Mouse (Mus musculus): ENCODE data around the gene Timeless. TPM values are rescaled to one million over a fixed set of nuclear protein-coding genes. Genes with fewer than 3 reads are reported as not detected.
A peak's percentile ranks its signal among the peaks of the same experiment; 100 is the strongest.
"Not testable (repeated sequence)": the region's sequence is repeated elsewhere in the genome, so short reads cannot be mapped to it uniquely, and the experiment has no call there.

Timeless gene
- 37.6 and 44.5 TPM in 2 replicates for polyA plus RNA-seq (2016; fragmentation: Nextera tagmentation; extraction: Ambion mirVana)

GRCm38 (mm10) chr10:128231697-128232419, at the start of gene Timeless:
Gene Timeless (plus strand): TSS chr10:128232065.
- Histone ChIP-seq H3K4me1 (replicated peaks) (peaks cover 12% of the 10 kb centered on the region), H3K36me3 (no peaks in the 10 kb centered on the region), H3K4me3 (peak within 1 kb of the TSS; percentile 82), H3K27me3 (replicated peaks) (no peaks in the 10 kb centered on the region), H3K9me3 (replicated peaks) (no peaks in the 10 kb centered on the region), H3K4me2 (peak within 1 kb of the TSS; percentile 80), H3K27ac (ENCODE audit: poor library complexity, severe bottlenecking) (peak within 1 kb of the TSS; percentile 90), H3K9ac (peak within 1 kb of the TSS; percentile 93)
- WGBS = under 1% methylated on average over 58 of the region's 58 CpGs
- ATAC-seq (ENCODE audit: insufficient number of reproducible peaks, low FRiP score) = peak; percentile 92

- no peak overlapping the region for H3K4me2 ChIP-seq
- peaks cover 7% of the 10 kb centered on the region; the same call in 1 of the 2 replicates for H3K4me1 ChIP-seq (replicated peaks)
- no peak overlapping the region for H3K4me3 ChIP-seq
- H3K27me3 ChIP-seq (replicated peaks) = no peaks in the 10 kb centered on the region
- peak overlapping the region; percentile 55 for H3K9ac ChIP-seq
- no peaks in the 10 kb centered on the region for H3K36me3 ChIP-seq
- 83% methylated on average over 2 of the region's 2 CpGs for WGBS
- no peaks in the 10 kb centered on the region for H3K9me3 ChIP-seq (replicated peaks)
- ATAC-seq (ENCODE audit: insufficient number of reproducible peaks, low FRiP score) = no peak
- no peak overlapping the region for H3K27ac ChIP-seq (ENCODE audit: poor library complexity, severe bottlenecking)
Measured at GRCm38 (mm10) chr10:128184296-128184695, 47.6 kb upstream of the Timeless start.

GRCm38 (mm10) chr10:128185277-128185940, 46.5 kb upstream of the Timeless start:
- WGBS = 68% methylated on average over 6 of the region's 6 CpGs
- no peaks in the 10 kb centered on the region for H3K27me3 ChIP-seq (replicated peaks)
- H3K4me2 ChIP-seq = no peak overlapping the region
- no peak overlapping the region for H3K9ac ChIP-seq
- H3K36me3 ChIP-seq = no peaks in the 10 kb centered on the region
- no peaks in the 10 kb centered on the region for H3K9me3 ChIP-seq (replicated peaks)
- H3K4me1 ChIP-seq (replicated peaks) = no peaks in the 10 kb centered on the region
- no peak overlapping the region for H3K4me3 ChIP-seq
- H3K27ac ChIP-seq (ENCODE audit: poor library complexity, severe bottlenecking) = no peak overlapping the region
- ATAC-seq (ENCODE audit: insufficient number of reproducible peaks, low FRiP score) = no peak

GRCm38 (mm10) chr10:128185959-128186358, 45.9 kb upstream of the Timeless start:
- no peak overlapping the region for H3K27ac ChIP-seq (ENCODE audit: poor library complexity, severe bottlenecking)
- H3K9ac ChIP-seq = no peak overlapping the region
- peak; percentile 47; the same call in 1 of the 2 replicates for ATAC-seq (ENCODE audit: insufficient number of reproducible peaks, low FRiP score)
- H3K4me2 ChIP-seq = no peak overlapping the region
- WGBS = 41% methylated on average over 2 of the region's 2 CpGs
- no peaks in the 10 kb centered on the region for H3K9me3 ChIP-seq (replicated peaks)
- no peaks in the 10 kb centered on the region for H3K36me3 ChIP-seq
- H3K4me3 ChIP-seq = no peak overlapping the region
- H3K4me1 ChIP-seq (replicated peaks) = no peaks in the 10 kb centered on the region
- no peaks in the 10 kb centered on the region for H3K27me3 ChIP-seq (replicated peaks)

- Histone ChIP-seq H3K4me1 (replicated peaks) (0 out of 2 replicates have a peak, but pooled peaks cover 6% of the 10 kb centered on the region), H3K27ac (ENCODE audit: poor library complexity, severe bottlenecking) (no peak overlapping the region)
Measured at GRCm38 (mm10) chr10:128187181-128187605, 44.7 kb upstream of the Timeless start.

GRCm38 (mm10) chr10:128188242-128188877, 43.5 kb upstream of the Timeless start:
- H3K27me3 ChIP-seq (replicated peaks) = no peaks in the 10 kb centered on the region
- H3K36me3 ChIP-seq = no peaks in the 10 kb centered on the region
- ATAC-seq (ENCODE audit: insufficient number of reproducible peaks, low FRiP score) = no peak
- no peak overlapping the region for H3K4me2 ChIP-seq
- H3K4me3 ChIP-seq = no peak overlapping the region
- no peaks in the 10 kb centered on the region for H3K9me3 ChIP-seq (replicated peaks)
- H3K9ac ChIP-seq = no peak overlapping the region
- no peak overlapping the region for H3K27ac ChIP-seq (ENCODE audit: poor library complexity, severe bottlenecking)
- WGBS = 53% methylated on average over 2 of the region's 2 CpGs
- H3K4me1 ChIP-seq (replicated peaks) = 0 out of 2 replicates have a peak, but pooled peaks cover 6% of the 10 kb centered on the region

More at GRCm38 (mm10) chr10:128187181-128187605, 44.7 kb upstream of the Timeless start:
- H3K9ac ChIP-seq = no peak overlapping the region
- H3K27me3 ChIP-seq (replicated peaks) = no peaks in the 10 kb centered on the region
- H3K4me2 ChIP-seq = no peak overlapping the region
- H3K9me3 ChIP-seq (replicated peaks) = no peaks in the 10 kb centered on the region
- H3K4me3 ChIP-seq = no peak overlapping the region
- 49% methylated on average over 5 of the region's 5 CpGs for WGBS
- no peaks in the 10 kb centered on the region for H3K36me3 ChIP-seq
- ATAC-seq (ENCODE audit: insufficient number of reproducible peaks, low FRiP score) = 0 out of 2 replicates have a peak, but pooled peaks have one; percentile 63

GRCm38 (mm10) chr10:128191472-128191871, 40.4 kb upstream of the Timeless start:
- H3K36me3 ChIP-seq = no peaks in the 10 kb centered on the region
- no peaks in the 10 kb centered on the region for H3K9me3 ChIP-seq (replicated peaks)
- H3K4me1 ChIP-seq (replicated peaks) = peaks cover 15% of the 10 kb centered on the region
- H3K4me3 ChIP-seq = no peak overlapping the region
- H3K27me3 ChIP-seq (replicated peaks) = peaks cover 20% of the 10 kb centered on the region
- WGBS = 46% methylated on average over 2 of the region's 2 CpGs
- no peak for ATAC-seq (ENCODE audit: insufficient number of reproducible peaks, low FRiP score)
- no peak overlapping the region for H3K9ac ChIP-seq
- no peak overlapping the region for H3K27ac ChIP-seq (ENCODE audit: poor library complexity, severe bottlenecking)
- H3K4me2 ChIP-seq = no peak overlapping the region

- WGBS = 87% methylated on average over 3 of the region's 3 CpGs
- H3K27me3 ChIP-seq (replicated peaks) = peaks cover 26% of the 10 kb centered on the region
- H3K9ac ChIP-seq; H3K4me3 ChIP-seq; H3K27ac ChIP-seq (ENCODE audit: poor library complexity, severe bottlenecking); H3K36me3 ChIP-seq; H3K9me3 ChIP-seq (replicated peaks); H3K4me2 ChIP-seq; ATAC-seq (ENCODE audit: insufficient number of reproducible peaks, low FRiP score): not testable (repeated sequence)
- peaks cover 15% of the 10 kb centered on the region for H3K4me1 ChIP-seq (replicated peaks)
Measured at GRCm38 (mm10) chr10:128192030-128192766, 39.7 kb upstream of the Timeless start.

- Histone ChIP-seq H3K4me2 (no peak overlapping the region), H3K36me3 (no peaks in the 10 kb centered on the region), H3K4me1 (replicated peaks) (peaks cover 15% of the 10 kb centered on the region), H3K4me3 (no peak overlapping the region), H3K9ac (no peak overlapping the region), H3K27me3 (replicated peaks) (peaks cover 26% of the 10 kb centered on the region), H3K9me3 (replicated peaks) (no peaks in the 10 kb centered on the region), H3K27ac (ENCODE audit: poor library complexity, severe bottlenecking) (no peak overlapping the region)
- 92% methylated on average over 6 of the region's 6 CpGs for WGBS
- ATAC-seq (ENCODE audit: insufficient number of reproducible peaks, low FRiP score) = no peak
Measured at GRCm38 (mm10) chr10:128193113-128193512, 38.8 kb upstream of the Timeless start.

GRCm38 (mm10) chr10:128194024-128194550, 37.8 kb upstream of the Timeless start, which contains the start of gene Gls2:
Gene Gls2 (plus strand): TSS chr10:128194457.
- Histone ChIP-seq H3K9ac (peak within 1 kb of the TSS; percentile 71), H3K27ac (ENCODE audit: poor library complexity, severe bottlenecking) (no peak within 1 kb of the TSS), H3K9me3 (replicated peaks) (no peaks in the 10 kb centered on the region), H3K27me3 (replicated peaks) (peaks cover 31% of the 10 kb centered on the region), H3K4me3 (peak within 1 kb of the TSS; percentile 88), H3K4me2 (peak within 1 kb of the TSS; percentile 100), H3K4me1 (replicated peaks) (peaks cover 15% of the 10 kb centered on the region), H3K36me3 (no peaks in the 10 kb centered on the region)
- ATAC-seq (ENCODE audit: insufficient number of reproducible peaks, low FRiP score) = peak; percentile 96
- under 1% methylated on average over 45 of the region's 46 CpGs for WGBS
